Mouse (Mus musculus) kidney, adult 2 months (tissue): ENCODE data around the gene Zfp687.

Source experiments
- CTCF ChIP-seq: fragments of 200-500 bp; conservative IDR thresholded peaks from 2 replicates; pipeline ENCODE4 v1.5.1; 2011; ENCODE audit warnings: low read depth, mild to moderate bottlenecking, control low read depth, low read length, moderate library complexity, mixed read lengths; ENCODE audit not compliant: insufficient read depth, insufficient read length
- POLR2A ChIP-seq: fragments of 200-500 bp; IDR thresholded peaks from one replicate; pipeline ENCODE4 v1.6.1; 2011; ENCODE audit warnings: low read depth, low read length, control low read depth

DNA sequence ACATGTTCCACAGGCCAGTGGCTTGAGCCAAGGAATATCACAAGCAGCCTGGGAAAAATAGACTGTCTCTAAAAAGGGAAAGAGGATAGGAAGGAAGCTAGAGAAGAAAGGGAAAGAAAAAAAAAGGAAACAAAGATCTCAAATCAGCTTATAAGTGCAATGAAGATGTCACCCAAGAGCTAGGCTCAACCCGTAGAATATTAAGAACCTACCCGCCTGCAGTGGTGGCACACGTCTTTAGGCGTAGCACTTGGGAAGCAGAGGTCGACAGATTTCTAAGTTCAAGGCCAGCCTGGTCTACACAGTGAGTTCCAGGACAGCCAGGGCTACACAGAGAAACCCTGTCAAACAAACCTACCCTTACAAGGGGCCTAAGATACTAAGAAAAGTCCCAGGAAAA lies 41.6 kb downstream of the Zfp687 start:
- TF ChIP-seq POLR2A (no peak), CTCF (no peak)
